Mouse (Mus musculus) gastrocnemius, adult 2 months (tissue): ENCODE data around the gene Spns2. TPM values are rescaled to one million over a fixed set of nuclear protein-coding genes. Genes with fewer than 3 reads are reported as not detected.

Source experiments
- DNase-seq: peaks from one replicate; pipeline ENCODE4 v3.0.0; 2022
- H3K27ac ChIP-seq: fragments of 200-600 bp; 2 replicates; pipeline ENCODE4 v1.8.1; 2022; ENCODE audit warnings: mild to moderate bottlenecking
- H3K4me3 ChIP-seq: fragments of 200-600 bp; 2 replicates; pipeline ENCODE4 v1.8.1; 2022; ENCODE audit warnings: mild to moderate bottlenecking, moderate library complexity
- CTCF ChIP-seq: fragments of 200-600 bp; IDR thresholded peaks from 2 replicates; pipeline ENCODE4 v1.8.1; 2022; ENCODE audit warnings: antibody characterized with exemption, mild to moderate bottlenecking, moderate library complexity
- intact Hi-C: fragments of 180-260 bp; cut with DNase I; formaldehyde crosslinking; loops from one replicate; pipeline ENCODE4 v1.15.1; 2025
- total RNA-seq, 2 experiments: library from RNA; stranded (reverse); gene quantifications; 2 replicates each; pipeline ENCODE4 v1.2.3; 2021

Gene Spns2
- total RNA-seq, 2 experiments from 2014 or later, result 15.7 to 65.1 TPM

GRCm38 (mm10) chr11:72420460-72421122 is 69.1 kb downstream of the Spns2 start:
- intact Hi-C loops, result no loop called here

GRCm38 (mm10) chr11:72419006-72419405 is 70.7 kb downstream of the Spns2 start:
- intact Hi-C loops, result no loop called here
- no peak for TF ChIP-seq CTCF
- peak; percentile 59 for DNase-seq
- Histone ChIP-seq H3K27ac (peak overlapping the region; percentile 95), H3K4me3 (peak overlapping the region; percentile 57)

More at GRCm38 (mm10) chr11:72420460-72421122, 69.1 kb downstream of the Spns2 start:
- TF ChIP-seq CTCF, result no peak
- peak overlapping the region; percentile 95; the same call in 1 of the 2 replicates for H3K27ac ChIP-seq
- DNase-seq, result no peak
- H3K4me3 ChIP-seq, result no peak overlapping the region

- peak overlapping the region; percentile 95 for H3K27ac ChIP-seq
- DNase-seq, result peak; percentile 93
- intact Hi-C loops, result no loop called here
- TF ChIP-seq CTCF, result no peak
- peak overlapping the region; percentile 57 for H3K4me3 ChIP-seq
These were observed 71.5 kb downstream of the Spns2 start for GRCm38 (mm10) chr11:72418227-72418626.

- TF ChIP-seq CTCF, result no peak
- DNase-seq, result peak; percentile 91
- intact Hi-C loops, result no loop called here
- Histone ChIP-seq H3K4me3 (peak overlapping the region; percentile 59), H3K27ac (peak overlapping the region; percentile 95)
These were observed 72.3 kb downstream of the Spns2 start for GRCm38 (mm10) chr11:72417376-72417775.

- DNase-seq, result peak; percentile 53
- intact Hi-C loops, result no loop called here
- TF ChIP-seq CTCF, result no peak
- H3K4me3 ChIP-seq, result peak overlapping the region; percentile 59
- peak overlapping the region; percentile 95 for H3K27ac ChIP-seq
These were observed 73.0 kb downstream of the Spns2 start for GRCm38 (mm10) chr11:72416666-72417065.

GRCm38 (mm10) chr11:72415155-72415554 is 74.5 kb downstream of the Spns2 start:
- intact Hi-C loops, result no loop called here
- peak; percentile 17 for DNase-seq
- TF ChIP-seq CTCF, result no peak
- no peak overlapping the region for H3K4me3 ChIP-seq
- H3K27ac ChIP-seq, result peak overlapping the region; percentile 95

- Histone ChIP-seq H3K27ac (peak overlapping the region; percentile 95), H3K4me3 (peak overlapping the region; percentile 46)
- DNase-seq, result peak; percentile 12
- TF ChIP-seq CTCF, result no peak
- intact Hi-C loops, result no loop called here
These were observed 76.0 kb downstream of the Spns2 start for GRCm38 (mm10) chr11:72413601-72414190.

GRCm38 (mm10) chr11:72413016-72413415 is 76.7 kb downstream of the Spns2 start:
- TF ChIP-seq CTCF, result no peak
- H3K4me3 ChIP-seq, result peak overlapping the region; percentile 46
- DNase-seq, result peak; percentile 56
- H3K27ac ChIP-seq, result peak overlapping the region; percentile 95
- intact Hi-C loops, result no loop called here

GRCm38 (mm10) chr11:72411945-72412344 is 77.8 kb downstream of the Spns2 start:
- Histone ChIP-seq H3K4me3 (peak overlapping the region; percentile 93), H3K27ac (peak overlapping the region; percentile 98)
- no peak for DNase-seq
- no peak for TF ChIP-seq CTCF
- intact Hi-C loops, result loop anchor here (2.0 kb wide), 2 partner anchors 15 kb away; no protein-coding TSS in a partner anchor

- Histone ChIP-seq H3K4me3 (peak within 1 kb of the TSS; percentile 93), H3K27ac (peak within 1 kb of the TSS; percentile 98)
- intact Hi-C loops, result loop anchor here (2.0 kb wide), 2 partner anchors 15 kb away; no protein-coding TSS in a partner anchor
- DNase-seq, result peak; percentile 98
- TF ChIP-seq CTCF, result no peak; the same call in 1 of the 2 replicates
These were observed 78.4 kb downstream of the Spns2 start, which contains the start of gene Smtnl2 for GRCm38 (mm10) chr11:72411093-72411921. Gene Smtnl2 (minus strand): TSS chr11:72411713.

GRCm38 (mm10) chr11:72410521-72411092 is 79.1 kb downstream of the Spns2 start:
- DNase-seq, result peak; percentile 40

More at GRCm38 (mm10) chr11:72410521-72411092, 79.1 kb downstream of the Spns2 start:
- intact Hi-C loops, result loop anchor here (2.0 kb wide), 2 partner anchors 14 to 16 kb away; no protein-coding TSS in a partner anchor
- TF ChIP-seq CTCF, result peak; percentile 66; the same call in 1 of the 2 replicates
- Histone ChIP-seq H3K27ac (peak overlapping the region; percentile 98), H3K4me3 (peak overlapping the region; percentile 93)
